Mouse (Mus musculus): ENCODE results near the gene Abhd12b. TPM values are rescaled to one million over a fixed set of nuclear protein-coding genes. Genes with fewer than 3 reads are reported as not detected.

Abhd12b gene
- total RNA-seq, 1 experiment, result not detected

DNA sequence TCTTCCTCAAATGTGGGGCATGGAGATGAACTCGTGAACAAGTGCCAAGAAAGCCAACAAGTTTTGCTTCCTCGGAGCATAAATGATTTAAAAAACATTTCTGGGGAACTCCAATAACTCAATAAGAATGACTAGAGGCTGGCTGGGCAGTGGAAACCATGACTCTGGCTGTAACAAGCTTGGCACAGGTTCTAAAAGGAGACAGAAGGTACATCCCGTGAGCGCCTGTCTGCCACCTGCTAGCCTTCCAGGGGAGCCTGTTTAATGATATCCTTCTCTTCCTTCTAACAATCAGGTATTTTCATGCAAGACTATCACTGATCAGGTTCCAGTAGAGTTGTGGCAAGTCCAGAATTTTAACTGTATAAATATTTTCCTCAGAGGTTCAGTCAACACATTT lies 58.6 kb downstream of the Abhd12b start:
- no peaks in the 10 kb centered on the region for H3K4me1 ChIP-seq (ENCODE audit: control insufficient read depth in 2 of 2, insufficient read depth in 2 of 2, low read length in 2 of 2, poor library complexity in 1 of 2)
- H3K9me3 ChIP-seq (ENCODE audit: control insufficient read depth, insufficient read depth, low read depth, low read length), result no peaks in the 10 kb centered on the region
- TF ChIP-seq HCFC1 (IDR thresholded peaks at IDR 0.05; ENCODE audit: borderline replicate concordance, insufficient read depth, low read length) (no peak), CHD2 (IDR thresholded peaks at IDR 0.05; ENCODE audit: low read depth, low read length) (no peak), ZC3H11A (IDR thresholded peaks at IDR 0.05; ENCODE audit: borderline replicate concordance, low read depth, low read length) (no peak), ZNF384 (IDR thresholded peaks at IDR 0.05; ENCODE audit: low read depth, low read length) (no peak), MAFK (IDR thresholded peaks at IDR 0.05; ENCODE audit: insufficient read depth, low read depth, low read length) (no peak)
- H3K27ac ChIP-seq (ENCODE audit: insufficient read depth, low read depth, low read length, poor library complexity, severe bottlenecking), result no peak overlapping the region
- no peak overlapping the region for H3K4me3 ChIP-seq (ENCODE audit: insufficient read depth in 1 of 2, low read depth in 1 of 2, low read length in 2 of 2, poor library complexity in 1 of 2, severe bottlenecking in 1 of 2)
- in situ Hi-C loops (cut with MboI; ENCODE audit: low sequenced_read_pairs in 2 of 2, unreplicated experiment in 2 of 2), result no loop called here
- no peak overlapping the region for H3K9ac ChIP-seq (ENCODE audit: insufficient read depth, low read depth, low read length, poor library complexity, severe bottlenecking)
- no peaks in the 10 kb centered on the region for H3K36me3 ChIP-seq (ENCODE audit: control insufficient read depth, insufficient read depth, low read length, poor library complexity, severe bottlenecking)
- no peak for DNase-seq (ENCODE audit: low read depth, low spot score)

DNA sequence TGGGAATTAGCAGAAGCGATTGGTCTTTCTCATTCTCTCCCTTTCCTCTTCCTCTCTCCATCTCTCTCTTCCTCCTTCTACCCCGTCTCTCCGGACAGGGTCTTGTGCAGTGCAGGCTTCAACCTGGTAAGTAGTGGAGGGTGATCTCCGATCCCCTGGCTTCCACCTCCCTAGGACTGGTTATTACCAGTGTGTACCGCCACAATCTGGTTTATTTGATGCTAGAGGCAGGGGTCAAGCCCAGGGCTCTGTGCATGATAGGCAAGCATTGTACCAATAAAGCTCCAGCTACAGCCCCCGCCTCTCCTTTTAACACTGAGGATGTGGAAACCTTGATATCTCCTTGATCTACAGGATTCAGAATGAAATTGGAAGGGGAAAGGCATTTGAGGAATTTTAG lies 59.7 kb downstream of the Abhd12b start:
- no peak overlapping the region for H3K27ac ChIP-seq (ENCODE audit: insufficient read depth, low read depth, low read length, poor library complexity, severe bottlenecking)
- H3K4me1 ChIP-seq (ENCODE audit: control insufficient read depth in 2 of 2, insufficient read depth in 2 of 2, low read length in 2 of 2, poor library complexity in 1 of 2), result no peaks in the 10 kb centered on the region
- TF ChIP-seq ZNF384 (IDR thresholded peaks at IDR 0.05; ENCODE audit: low read depth, low read length) (no peak), MAFK (IDR thresholded peaks at IDR 0.05; ENCODE audit: insufficient read depth, low read depth, low read length) (no peak), CHD2 (IDR thresholded peaks at IDR 0.05; ENCODE audit: low read depth, low read length) (no peak), HCFC1 (IDR thresholded peaks at IDR 0.05; ENCODE audit: borderline replicate concordance, insufficient read depth, low read length) (no peak), ZC3H11A (IDR thresholded peaks at IDR 0.05; ENCODE audit: borderline replicate concordance, low read depth, low read length) (no peak)
- H3K36me3 ChIP-seq (ENCODE audit: control insufficient read depth, insufficient read depth, low read length, poor library complexity, severe bottlenecking), result no peaks in the 10 kb centered on the region
- H3K9me3 ChIP-seq (ENCODE audit: control insufficient read depth, insufficient read depth, low read depth, low read length), result no peaks in the 10 kb centered on the region
- no peak overlapping the region for H3K4me3 ChIP-seq (ENCODE audit: insufficient read depth in 1 of 2, low read depth in 1 of 2, low read length in 2 of 2, poor library complexity in 1 of 2, severe bottlenecking in 1 of 2)
- H3K9ac ChIP-seq (ENCODE audit: insufficient read depth, low read depth, low read length, poor library complexity, severe bottlenecking), result no peak overlapping the region
- in situ Hi-C loops (cut with MboI; ENCODE audit: low sequenced_read_pairs in 2 of 2, unreplicated experiment in 2 of 2), result no loop called here
- DNase-seq (ENCODE audit: low read depth, low spot score), result no peak

- no peak for TF ChIP-seq ZC3H11A (IDR thresholded peaks at IDR 0.05; ENCODE audit: borderline replicate concordance, low read depth, low read length)
- TF ChIP-seq MAFK (IDR thresholded peaks at IDR 0.05; ENCODE audit: insufficient read depth, low read depth, low read length), result no peak
- no peak for TF ChIP-seq ZNF384 (IDR thresholded peaks at IDR 0.05; ENCODE audit: low read depth, low read length)
- no peak for TF ChIP-seq HCFC1 (IDR thresholded peaks at IDR 0.05; ENCODE audit: borderline replicate concordance, insufficient read depth, low read length)
- TF ChIP-seq CHD2 (IDR thresholded peaks at IDR 0.05; ENCODE audit: low read depth, low read length), result no peak
- Histone ChIP-seq H3K9me3 (ENCODE audit: control insufficient read depth, insufficient read depth, low read depth, low read length) (no peaks in the 10 kb centered on the region), H3K4me3 (ENCODE audit: insufficient read depth in 1 of 2, low read depth in 1 of 2, low read length in 2 of 2, poor library complexity in 1 of 2, severe bottlenecking in 1 of 2) (no peak overlapping the region), H3K36me3 (ENCODE audit: control insufficient read depth, insufficient read depth, low read length, poor library complexity, severe bottlenecking) (no peaks in the 10 kb centered on the region), H3K9ac (ENCODE audit: insufficient read depth, low read depth, low read length, poor library complexity, severe bottlenecking) (no peak overlapping the region), H3K27ac (ENCODE audit: insufficient read depth, low read depth, low read length, poor library complexity, severe bottlenecking) (no peak overlapping the region), H3K4me1 (ENCODE audit: control insufficient read depth in 2 of 2, insufficient read depth in 2 of 2, low read length in 2 of 2, poor library complexity in 1 of 2) (no peaks in the 10 kb centered on the region)
- in situ Hi-C loops (cut with MboI; ENCODE audit: low sequenced_read_pairs in 2 of 2, unreplicated experiment in 2 of 2), result no loop called here
- no peak for DNase-seq (ENCODE audit: low read depth, low spot score)
Observed at GRCm38 (mm10) chr12:70214281-70214680, 60.3 kb downstream of the Abhd12b start.

- Histone ChIP-seq H3K4me1 (ENCODE audit: control insufficient read depth in 2 of 2, insufficient read depth in 2 of 2, low read length in 2 of 2, poor library complexity in 1 of 2) (no peaks in the 10 kb centered on the region), H3K27ac (ENCODE audit: insufficient read depth, low read depth, low read length, poor library complexity, severe bottlenecking) (no peak overlapping the region), H3K9ac (ENCODE audit: insufficient read depth, low read depth, low read length, poor library complexity, severe bottlenecking) (no peak overlapping the region), H3K4me3 (ENCODE audit: insufficient read depth in 1 of 2, low read depth in 1 of 2, low read length in 2 of 2, poor library complexity in 1 of 2, severe bottlenecking in 1 of 2) (no peak overlapping the region), H3K36me3 (ENCODE audit: control insufficient read depth, insufficient read depth, low read length, poor library complexity, severe bottlenecking) (no peaks in the 10 kb centered on the region), H3K9me3 (ENCODE audit: control insufficient read depth, insufficient read depth, low read depth, low read length) (no peaks in the 10 kb centered on the region)
- DNase-seq (ENCODE audit: low read depth, low spot score), result no peak
- TF ChIP-seq HCFC1 (IDR thresholded peaks at IDR 0.05; ENCODE audit: borderline replicate concordance, insufficient read depth, low read length) (no peak), CHD2 (IDR thresholded peaks at IDR 0.05; ENCODE audit: low read depth, low read length) (no peak), MAFK (IDR thresholded peaks at IDR 0.05; ENCODE audit: insufficient read depth, low read depth, low read length) (no peak), ZC3H11A (IDR thresholded peaks at IDR 0.05; ENCODE audit: borderline replicate concordance, low read depth, low read length) (no peak), ZNF384 (IDR thresholded peaks at IDR 0.05; ENCODE audit: low read depth, low read length) (no peak)
- in situ Hi-C loops (cut with MboI; ENCODE audit: low sequenced_read_pairs in 2 of 2, unreplicated experiment in 2 of 2), result no loop called here
Observed at GRCm38 (mm10) chr12:70216229-70216800, 62.4 kb downstream of the Abhd12b start.

Measured in ES-E14 (cell line).